Mouse (Mus musculus): ENCODE measurements around the gene Slc22a4.
A peak's percentile ranks its signal among the peaks of the same experiment; 100 is the strongest.
"Not testable (repeated sequence)": the region's sequence is repeated elsewhere in the genome, so short reads cannot be mapped to it uniquely, and the experiment has no call there.

Slc22a4 gene

DNA sequence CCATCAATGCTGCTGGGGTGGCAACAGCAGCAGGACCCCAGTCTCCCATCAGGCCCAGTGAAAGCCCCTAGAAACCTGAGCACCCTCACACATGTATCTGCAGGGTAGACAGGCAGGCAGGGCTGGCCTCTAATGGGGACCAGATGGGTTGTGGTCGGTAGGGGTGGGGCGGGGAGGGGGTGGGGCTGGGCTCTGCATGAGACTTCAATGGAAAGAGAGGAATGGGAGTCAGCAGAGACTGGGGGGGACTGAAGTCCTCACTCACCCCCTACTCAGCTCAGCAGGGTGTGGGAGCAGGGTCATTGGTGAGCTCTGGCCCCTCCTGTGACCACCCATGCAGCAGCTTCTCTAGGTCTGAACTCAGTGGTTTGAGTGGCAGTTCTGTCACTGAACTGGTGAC lies 29.5 kb upstream of the Slc22a4 start:
- no peak for DNase-seq (ENCODE audit: low read depth)

DNA sequence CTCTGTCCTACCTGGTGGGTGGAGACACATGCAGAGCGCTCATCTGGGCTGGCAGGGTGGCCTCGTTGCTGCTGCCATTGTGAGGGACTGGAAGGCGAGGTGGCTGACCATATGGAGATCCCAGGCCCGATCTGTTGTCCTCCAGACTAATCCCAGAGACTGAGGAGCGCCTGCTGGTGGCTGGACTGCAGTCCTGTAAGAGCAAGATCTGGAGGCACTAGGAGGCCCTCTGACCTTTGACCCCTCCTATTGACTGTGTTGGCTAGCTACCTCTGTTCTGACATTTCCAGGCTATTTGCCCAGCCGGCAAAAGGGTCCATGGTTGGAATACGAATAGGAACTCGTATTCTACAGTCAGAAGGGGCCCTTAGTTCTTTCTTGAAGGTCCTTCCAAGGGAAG lies 28.2 kb upstream of the Slc22a4 start:
- no peak for DNase-seq (ENCODE audit: low read depth)

DNA sequence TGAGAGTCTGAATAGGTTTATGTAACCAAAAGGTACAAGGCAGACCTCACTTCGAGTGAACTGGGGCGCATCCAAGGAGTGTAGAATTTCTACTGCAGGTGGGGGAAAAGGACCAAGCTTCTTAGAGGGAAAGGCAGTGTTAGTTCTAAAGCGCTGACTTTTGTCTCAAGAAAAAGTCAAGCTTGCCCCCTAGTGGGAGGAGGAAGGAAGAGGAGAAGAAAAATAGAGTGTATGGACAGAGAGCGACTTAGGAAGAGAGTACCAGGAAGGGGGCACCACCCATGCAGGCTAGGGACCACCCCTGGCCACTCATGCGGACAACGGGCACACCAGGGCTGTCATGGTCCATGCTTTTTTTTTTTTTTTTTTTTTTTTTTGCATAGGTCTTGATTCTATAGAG lies 26.4 kb upstream of the Slc22a4 start:
- peak; percentile 80 for DNase-seq (ENCODE audit: low read depth)

- DNase-seq (ENCODE audit: low read depth) = no peak
These were observed 25.2 kb upstream of the Slc22a4 start for GRCm38 (mm10) chr11:54053090-54053489.

GRCm38 (mm10) chr11:54052128-54052527 lies 24.2 kb upstream of the Slc22a4 start:
- no peak for DNase-seq (ENCODE audit: low read depth)

DNA sequence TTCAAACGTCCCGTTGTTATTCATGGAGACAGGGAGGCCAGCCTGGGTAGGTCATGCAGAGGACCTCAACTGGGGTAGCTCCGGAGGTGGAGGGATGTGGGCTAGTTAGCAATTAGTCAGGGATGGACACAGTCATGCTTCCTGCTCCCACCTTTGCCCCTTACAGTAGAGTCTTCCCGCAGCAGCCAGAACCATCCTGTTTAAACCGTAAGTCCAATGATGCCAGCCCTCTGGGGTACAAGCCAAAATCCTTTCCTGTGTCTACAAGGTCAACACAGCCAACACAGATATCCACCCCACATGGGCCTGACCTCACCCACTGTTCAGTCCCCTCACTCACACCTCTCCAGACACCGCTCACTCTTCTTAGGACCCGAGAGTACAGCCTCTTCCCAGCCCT lies 23.3 kb upstream of the Slc22a4 start:
- no peak for DNase-seq (ENCODE audit: low read depth)

DNA sequence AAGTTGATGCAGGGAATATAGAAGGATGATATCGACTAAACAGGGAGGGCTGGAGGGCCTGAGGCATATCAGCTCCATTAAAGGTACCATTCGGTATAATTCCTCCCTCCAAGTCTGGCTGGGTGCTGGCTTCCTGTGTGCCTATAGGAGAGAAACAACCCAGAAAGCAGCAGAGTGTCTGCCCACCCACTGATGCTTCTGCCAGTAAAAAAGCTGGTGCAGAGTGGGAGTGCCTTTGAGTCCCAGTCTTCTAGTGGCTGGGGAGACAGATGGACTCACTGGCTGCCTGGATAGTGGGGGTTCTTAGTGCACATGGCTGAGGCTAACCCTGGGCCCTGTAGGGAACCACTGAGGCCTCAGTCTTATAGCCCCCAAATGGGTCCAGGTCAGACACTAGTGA lies 22.3 kb upstream of the Slc22a4 start:
- no peak for DNase-seq (ENCODE audit: low read depth)

GRCm38 (mm10) chr11:54040676-54041075 lies 12.8 kb upstream of the Slc22a4 start:
- no peak for DNase-seq (ENCODE audit: low read depth)

GRCm38 (mm10) chr11:54032872-54033271 lies 5.0 kb upstream of the Slc22a4 start:
- DNase-seq (ENCODE audit: low read depth) = not testable (repeated sequence)

DNA sequence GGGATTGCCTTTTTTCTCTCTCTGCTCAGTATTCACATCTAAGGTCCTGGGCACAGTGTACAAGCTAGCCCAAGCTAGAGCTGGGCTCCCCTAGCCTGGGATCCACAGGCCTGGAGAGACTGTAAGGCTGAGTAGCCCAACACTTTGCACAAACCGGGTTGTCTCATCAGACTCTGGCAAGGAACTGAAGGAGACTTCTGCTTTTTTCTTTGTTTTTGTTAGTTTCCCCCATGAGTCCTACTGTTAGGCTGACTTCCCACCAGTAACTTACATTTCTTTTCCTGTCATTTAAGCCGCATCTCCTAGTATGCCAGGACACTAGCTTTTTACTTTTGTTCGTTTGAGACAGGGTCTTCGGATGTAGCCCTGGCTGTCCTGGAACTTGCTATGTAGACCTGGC lies 1.1 kb upstream of the Slc22a4 start:
- no peak for DNase-seq (ENCODE audit: low read depth)

DNA sequence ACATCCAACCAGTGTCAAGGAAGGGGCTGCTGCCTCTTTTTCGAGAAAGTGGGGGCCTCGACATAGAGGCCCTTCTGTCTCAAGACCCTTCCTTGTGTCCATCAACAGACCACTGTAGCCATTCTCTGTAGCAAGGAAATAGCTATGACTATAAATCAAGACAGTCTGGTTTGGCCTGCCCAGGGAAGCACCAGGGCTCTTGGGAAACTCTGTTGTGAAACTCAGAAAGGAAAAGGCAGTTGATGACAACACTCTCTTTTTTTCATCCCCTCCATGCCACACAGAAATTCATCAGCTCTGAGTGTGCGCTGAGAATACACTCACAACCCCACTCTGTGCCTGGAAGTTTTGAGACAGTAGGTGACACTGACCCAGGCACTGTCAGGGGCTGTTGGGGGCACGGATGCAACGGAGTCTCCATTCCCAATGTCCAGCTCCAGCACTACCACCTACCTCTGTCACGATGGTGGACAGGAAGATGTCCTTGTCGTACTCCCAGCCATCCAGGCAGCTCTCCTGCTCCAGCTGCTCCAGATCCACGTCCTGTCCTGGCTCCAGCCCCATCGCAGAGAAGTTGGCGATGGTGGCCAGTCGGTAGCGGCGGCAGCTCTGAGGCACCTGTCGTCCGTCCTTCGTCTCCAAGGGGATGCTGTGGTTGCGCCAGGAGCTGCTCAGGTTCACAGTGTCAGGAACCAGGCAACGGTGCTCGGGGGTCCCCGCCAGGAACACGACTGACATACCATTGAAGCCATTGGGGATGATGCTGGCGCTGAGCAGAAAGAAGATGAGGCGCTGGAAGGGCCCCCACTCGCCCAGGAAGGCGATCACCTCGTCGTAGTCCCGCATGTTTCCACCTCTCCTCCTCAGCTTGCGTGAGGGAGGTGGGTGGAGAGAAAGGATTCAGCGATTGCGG lies 503 bp downstream of the Slc22a4 start:
- DNase-seq (ENCODE audit: low read depth) = no peak

DNA sequence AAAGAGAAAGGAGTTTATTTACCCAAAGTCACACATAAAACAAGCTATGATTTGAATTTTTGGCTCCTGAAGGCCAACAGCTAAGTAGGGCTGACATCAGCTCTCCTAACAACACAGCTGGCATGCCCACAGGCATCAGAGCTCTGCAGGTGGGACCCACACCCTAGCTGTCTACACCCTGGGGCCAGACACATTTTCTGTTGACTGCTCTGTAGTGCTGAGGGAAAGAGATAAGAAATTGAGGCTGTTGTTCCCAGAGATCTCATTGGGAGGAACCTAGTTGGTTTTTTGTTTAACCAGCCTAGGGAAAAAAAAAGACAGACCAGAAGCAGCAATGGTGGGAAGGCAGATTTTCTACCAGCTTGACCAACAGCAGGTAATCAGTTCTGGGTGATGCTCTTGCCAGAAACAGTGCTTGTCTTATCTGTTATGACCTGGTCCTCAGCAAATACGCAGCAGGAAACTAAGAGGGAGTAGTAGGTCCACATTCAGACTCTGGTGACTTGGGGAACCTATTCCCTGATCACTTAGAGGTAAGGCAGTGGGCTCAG lies 1.3 kb downstream of the Slc22a4 start:
- DNase-seq (ENCODE audit: low read depth) = no peak

DNA sequence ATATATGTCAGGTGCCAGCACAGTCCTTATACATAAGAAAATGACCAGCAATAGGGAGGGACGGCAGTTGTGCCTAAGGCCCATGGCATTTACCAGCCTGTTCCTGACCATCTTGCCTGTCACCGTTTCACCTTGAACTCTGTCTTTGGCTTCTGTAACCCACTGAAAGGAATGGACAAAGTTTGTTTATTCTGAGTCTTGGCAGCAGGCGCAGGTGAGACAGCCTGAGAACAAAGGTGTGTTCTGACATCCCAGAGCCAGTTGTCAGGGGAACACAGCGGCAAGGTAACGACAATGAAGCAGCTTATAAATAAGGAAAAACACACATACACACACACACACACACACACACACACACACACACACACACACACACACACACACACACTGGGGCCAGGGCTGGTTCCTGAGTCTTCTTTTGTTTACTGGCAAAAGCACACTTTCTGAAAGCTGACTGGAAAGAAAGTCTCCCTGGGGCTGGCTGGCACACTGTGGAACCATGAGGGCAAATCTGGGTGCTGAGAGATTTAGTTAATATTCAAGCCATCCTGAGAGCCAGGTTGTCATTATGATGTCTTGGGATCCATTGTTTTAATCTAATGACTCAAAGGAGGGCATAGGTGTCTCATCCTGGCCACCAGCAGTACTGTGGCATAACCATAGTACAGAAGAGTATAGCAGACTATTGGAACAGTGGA lies 6.3 kb downstream of the Slc22a4 start:
- no peak for DNase-seq (ENCODE audit: low read depth)

- peak; percentile 18 for DNase-seq (ENCODE audit: low read depth)
These were observed 8.8 kb downstream of the Slc22a4 start for GRCm38 (mm10) chr11:54018893-54019732.

- DNase-seq (ENCODE audit: low read depth) = peak; percentile 47
These were observed 10.3 kb downstream of the Slc22a4 start for GRCm38 (mm10) chr11:54017596-54017995.

GRCm38 (mm10) chr11:54016051-54016450 lies 11.8 kb downstream of the Slc22a4 start:
- no peak for DNase-seq (ENCODE audit: low read depth)

DNA sequence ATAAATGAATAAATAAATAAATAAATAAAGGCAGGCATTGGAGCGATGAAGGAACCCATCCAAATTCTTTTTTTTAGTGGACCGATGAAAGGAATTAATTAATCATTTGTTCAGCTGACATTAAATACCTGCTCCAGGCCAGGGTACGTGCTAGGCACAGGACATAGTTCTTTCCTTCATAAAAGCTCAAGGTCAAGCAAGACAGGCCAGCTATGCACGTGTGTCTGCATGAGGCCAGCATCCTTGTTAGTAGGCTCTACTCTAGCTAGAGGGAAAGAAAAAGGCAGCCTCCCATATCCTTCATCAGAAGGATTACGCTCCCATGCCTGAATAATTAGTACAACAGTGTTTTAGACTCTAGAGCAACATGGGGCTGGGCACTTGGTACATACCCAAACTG lies 14.9 kb downstream of the Slc22a4 start:
- no peak for DNase-seq (ENCODE audit: low read depth)

DNA sequence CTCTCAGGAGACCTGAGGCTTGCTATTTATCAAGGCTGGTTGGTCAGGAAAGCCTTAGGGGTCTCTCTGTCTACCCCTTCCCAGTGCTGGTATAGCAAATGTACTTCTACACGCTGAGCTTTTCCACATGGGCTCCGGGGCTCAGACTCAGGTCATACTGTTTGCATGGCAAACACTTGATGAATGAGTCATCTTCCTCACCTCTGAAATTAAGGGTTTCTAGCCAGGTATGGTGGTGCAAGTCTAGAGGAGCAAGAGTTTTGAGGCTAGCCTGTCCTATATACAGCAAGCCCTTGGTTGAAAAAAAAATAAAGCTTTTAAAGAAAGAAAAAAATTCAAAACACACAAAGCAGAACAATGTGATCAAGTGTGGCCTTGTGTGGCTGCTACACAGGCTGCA lies 16.6 kb downstream of the Slc22a4 start:
- no peak for DNase-seq (ENCODE audit: low read depth)

DNA sequence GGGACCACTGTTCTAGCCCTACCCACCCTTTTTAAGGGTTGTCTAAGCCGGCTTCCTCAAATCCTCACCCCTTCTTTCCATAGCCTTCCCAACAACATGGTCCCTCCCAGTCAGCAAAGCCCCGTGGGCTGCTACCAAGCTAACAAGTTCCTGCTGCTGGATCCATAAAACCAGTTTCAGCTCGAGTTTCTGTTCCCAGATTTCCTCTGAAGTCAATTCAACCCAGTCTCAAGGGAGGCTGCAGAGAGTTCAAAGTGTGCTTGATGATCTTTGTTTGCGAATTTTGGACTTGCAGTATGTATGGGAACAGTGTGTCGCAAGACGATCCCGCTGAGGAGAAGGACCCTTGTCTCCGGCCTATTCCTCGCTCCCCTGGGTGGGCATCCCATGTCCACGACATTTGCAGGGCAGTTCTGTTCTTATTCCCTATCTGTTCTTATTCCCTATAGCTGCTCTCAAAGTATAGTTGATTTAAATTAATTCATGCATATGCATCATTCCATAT lies 19.4 kb downstream of the Slc22a4 start:
- no peak for DNase-seq (ENCODE audit: low read depth)

- no peak for DNase-seq (ENCODE audit: low read depth)
These were observed 20.2 kb downstream of the Slc22a4 start for GRCm38 (mm10) chr11:54007717-54008116.

DNA sequence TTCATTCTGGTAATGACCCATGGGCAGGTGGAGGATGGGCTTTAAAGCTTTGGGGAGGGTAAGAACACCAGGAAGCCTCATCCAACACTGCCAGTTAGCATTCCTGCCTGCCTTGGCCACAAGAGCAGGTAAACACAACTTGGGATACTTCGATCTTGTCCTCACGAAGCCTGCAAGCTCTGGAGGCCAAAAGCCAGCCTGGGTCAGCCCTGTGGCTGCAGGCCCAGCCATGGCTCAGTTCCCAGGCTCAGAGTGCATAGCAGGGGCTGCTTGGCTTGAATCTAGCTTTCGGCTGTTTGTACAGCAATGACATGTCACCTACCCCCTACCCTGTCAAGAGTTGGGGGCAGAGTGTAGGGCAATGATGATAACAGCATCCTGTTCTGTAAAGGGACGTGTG lies 21.0 kb downstream of the Slc22a4 start:
- DNase-seq (ENCODE audit: low read depth) = no peak

GRCm38 (mm10) chr11:54006362-54006761 lies 21.5 kb downstream of the Slc22a4 start:
- not testable (repeated sequence) for DNase-seq (ENCODE audit: low read depth)

All from induced T-regulatory cell, adult 2 months (primary cell).